Mouse (Mus musculus) CD4-positive, CD25-positive, alpha-beta regulatory T cell, adult 4 months (primary cell): Measurements from ENCODE around the gene Zbtb21. TPM values are rescaled to one million over a fixed set of nuclear protein-coding genes. Genes with fewer than 3 reads are reported as not detected.
A peak's percentile ranks its signal among the peaks of the same experiment; 100 is the strongest.
"Not testable (repeated sequence)": the region's sequence is repeated elsewhere in the genome, so short reads cannot be mapped to it uniquely, and the experiment has no call there.

ENCODE experiments used
- ATAC-seq: one replicate; pipeline ENCODE4 v1.8.0; 2017
- polyA plus RNA-seq, 2 experiments: library from polyadenylated mRNA; unstranded; fragments of 100-300 nt; shearing (Covaris generic); gene quantifications; one replicate each; pipeline ENCODE4 v1.2.1; 2017

The Zbtb21 gene
- polyA plus RNA-seq, 2 experiments from 2014 or later: 8.9 to 13.3 TPM

- not testable (repeated sequence) for ATAC-seq
These were observed 15.4 kb downstream of the Zbtb21 start for GRCm38 (mm10) chr16:97946993-97947392.

DNA sequence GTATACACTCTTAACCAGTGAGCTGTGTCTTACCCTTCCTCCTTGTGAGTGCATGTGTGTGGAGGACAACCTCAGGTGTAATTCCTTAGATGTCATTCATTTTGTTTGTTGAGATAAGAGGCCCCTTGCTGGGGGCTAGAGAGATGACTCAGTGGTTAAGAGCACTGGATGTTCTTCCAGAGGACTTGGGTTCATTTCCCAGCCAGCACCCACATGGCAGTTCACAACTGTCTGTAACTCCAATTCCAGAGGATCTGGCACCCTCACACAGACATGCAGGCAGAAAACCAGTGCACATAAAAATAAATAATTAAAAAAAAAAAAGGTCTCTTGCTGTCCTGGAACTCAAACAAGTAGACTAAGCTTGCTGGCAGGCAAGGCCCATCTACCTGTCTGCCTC is 20.6 kb downstream of the Zbtb21 start:
- ATAC-seq: no peak

- no peak for ATAC-seq
These were observed 21.9 kb downstream of the Zbtb21 start for GRCm38 (mm10) chr16:97940471-97940973.

- ATAC-seq: no peak
These were observed 26.6 kb downstream of the Zbtb21 start for GRCm38 (mm10) chr16:97935815-97936214.

DNA sequence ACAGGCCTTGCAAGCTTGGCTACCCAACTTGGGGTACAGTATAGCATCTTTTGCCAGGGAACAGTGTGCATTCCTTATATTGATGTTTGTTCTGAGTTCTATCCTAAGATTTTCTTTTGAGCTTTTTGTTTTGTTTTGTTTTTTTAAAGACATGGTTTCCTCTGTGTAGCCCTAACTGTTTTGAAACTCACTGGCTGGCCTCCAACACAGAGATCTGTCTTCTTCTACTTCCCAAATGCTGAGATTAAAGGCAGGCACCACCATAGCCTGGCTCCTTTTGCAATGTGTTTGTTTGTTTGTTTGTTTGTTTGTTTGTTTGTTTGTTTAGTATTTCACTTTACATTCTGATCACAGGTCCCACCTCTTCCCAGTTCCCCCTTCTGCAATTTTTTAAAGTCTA is 32.2 kb downstream of the Zbtb21 start:
- no peak for ATAC-seq

- no peak for ATAC-seq
These were observed 32.9 kb downstream of the Zbtb21 start for GRCm38 (mm10) chr16:97929520-97929919.

GRCm38 (mm10) chr16:97927331-97927938 is 35.0 kb downstream of the Zbtb21 start:
- ATAC-seq: no peak

GRCm38 (mm10) chr16:97926381-97926780 is 36.0 kb downstream of the Zbtb21 start:
- no peak for ATAC-seq

GRCm38 (mm10) chr16:97925760-97926159 is 36.7 kb downstream of the Zbtb21 start:
- no peak for ATAC-seq

DNA sequence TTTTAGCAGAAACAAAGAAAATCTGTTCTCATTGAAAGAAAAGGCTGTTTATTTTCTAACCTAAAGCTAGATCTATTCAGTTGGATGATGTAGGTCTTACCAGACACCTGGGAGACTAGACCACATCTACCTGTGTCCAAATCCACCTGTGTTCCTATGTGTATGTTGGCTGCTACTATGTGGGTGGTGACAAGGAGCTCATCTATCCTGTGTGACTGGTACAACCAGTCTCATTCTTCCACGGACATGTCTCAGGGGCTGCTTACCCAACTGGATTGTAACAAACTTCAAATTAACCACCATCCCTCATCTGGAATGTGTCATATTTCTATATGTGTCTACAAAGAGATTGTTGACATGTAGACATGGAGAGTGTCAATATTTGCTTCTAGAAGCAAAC is 38.7 kb downstream of the Zbtb21 start:
- no peak for ATAC-seq

DNA sequence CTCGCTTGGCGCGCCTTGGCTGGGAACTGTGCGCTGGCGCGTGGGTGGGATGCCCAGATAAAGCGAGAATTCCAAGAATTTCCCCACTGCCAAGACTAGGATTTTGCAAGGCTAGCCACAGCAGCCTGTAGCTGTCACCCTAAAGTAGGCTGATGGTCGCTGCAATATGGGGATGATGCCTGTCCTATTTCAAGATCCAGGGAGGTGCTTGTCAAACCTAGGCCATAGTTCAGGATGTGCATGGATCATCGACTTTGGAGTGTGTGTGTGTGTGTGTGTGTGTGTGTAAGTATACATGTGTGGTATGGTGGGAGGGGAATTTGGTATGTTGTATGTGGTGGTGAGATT is 39.7 kb downstream of the Zbtb21 start:
- ATAC-seq: peak; percentile 18

DNA sequence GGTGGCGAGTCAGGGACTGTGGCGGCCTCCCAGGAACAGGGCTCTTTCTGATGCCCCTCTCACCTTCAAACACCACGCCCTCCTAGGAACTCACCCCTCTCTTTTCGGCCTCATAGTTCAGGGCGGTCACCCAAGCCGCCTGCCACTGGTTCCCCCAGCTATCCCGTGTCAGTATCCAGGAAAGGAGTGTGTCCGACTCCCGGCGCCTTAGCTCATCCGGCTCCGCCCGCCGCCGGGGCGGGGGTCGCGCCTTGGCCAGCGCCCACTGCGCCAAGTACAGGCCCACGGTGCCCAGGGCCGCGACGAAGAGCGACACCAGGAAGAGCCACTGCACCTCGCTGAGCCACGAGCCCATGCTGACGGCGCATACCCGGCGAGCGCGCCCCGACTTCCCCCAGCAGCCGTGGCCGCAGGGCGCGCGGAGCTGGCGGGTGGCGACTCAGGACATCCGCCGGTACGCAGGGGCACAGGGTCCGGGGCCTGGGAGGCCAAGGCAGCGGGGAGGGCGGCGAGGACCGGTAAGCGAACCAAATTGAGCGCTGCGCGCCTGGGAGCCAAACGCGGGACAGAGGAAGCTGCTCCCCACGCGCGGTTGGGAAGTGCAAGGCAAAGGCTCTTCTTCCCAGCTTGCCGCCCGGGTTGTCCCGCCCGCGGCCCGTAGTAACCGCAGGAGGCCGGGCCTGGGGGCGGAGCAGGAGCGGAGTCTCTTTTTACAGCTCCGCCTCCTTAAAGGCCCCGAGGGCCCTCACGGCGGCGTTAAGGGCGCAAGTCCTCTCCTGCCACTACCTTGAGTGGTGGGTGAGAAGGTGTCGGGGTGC is 40.3 kb downstream of the Zbtb21 start:
- ATAC-seq: peak; percentile 86

DNA sequence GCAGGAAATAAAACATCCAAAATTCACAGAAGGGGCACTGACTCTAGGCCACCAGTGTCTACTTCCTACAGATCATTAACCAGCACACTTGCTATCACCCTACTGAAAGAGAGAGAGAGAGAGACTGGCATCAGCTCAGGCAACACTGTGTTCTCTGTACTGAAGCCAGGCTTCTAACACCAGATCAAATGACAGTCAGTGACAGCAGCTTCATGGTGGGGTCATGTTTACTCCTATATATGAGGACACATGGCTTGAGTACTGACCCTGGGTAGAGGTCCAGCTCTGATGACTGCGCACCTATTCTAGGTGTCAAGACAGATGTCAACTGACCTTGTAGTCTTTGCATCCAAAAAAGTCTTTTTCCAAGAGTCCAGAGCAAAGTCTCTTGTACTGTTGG is 41.8 kb downstream of the Zbtb21 start:
- no peak for ATAC-seq

DNA sequence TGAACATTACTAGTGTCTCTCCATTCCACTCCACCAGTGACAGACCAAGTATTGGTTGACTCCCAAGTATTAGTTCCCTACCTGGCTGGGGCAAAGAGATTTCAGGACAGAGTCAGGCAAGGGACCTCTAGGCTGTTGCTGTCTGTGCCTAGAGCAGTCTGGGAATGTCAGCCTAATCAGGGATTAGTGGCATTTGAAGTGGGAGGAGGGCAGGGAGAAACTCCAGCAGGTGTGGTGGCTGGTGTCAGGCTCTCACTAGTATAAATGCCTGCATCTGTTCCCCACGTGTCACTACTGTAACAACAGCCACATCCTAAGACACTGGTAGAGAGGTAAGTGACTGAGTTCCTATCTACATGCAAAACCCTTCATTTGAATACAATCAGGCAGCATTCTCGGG is 42.6 kb downstream of the Zbtb21 start:
- ATAC-seq: no peak

DNA sequence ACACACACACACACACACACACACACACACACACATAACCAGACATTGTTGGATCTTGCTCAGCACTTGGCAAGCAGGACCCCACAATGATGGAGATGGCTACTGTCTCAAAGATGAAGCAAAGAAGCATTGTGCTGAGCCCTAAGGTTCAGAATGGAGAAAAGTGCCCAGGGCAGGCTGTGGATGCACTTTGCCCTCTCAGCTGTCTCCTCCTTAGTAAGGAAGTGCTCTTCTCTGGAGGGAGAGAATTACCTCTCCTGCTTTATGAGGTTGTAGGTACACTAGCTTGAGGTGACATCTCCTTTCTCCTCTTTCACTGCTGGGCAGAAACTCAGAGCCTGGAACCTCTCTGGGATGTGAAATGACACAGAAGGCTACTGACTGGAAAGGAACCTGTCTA is 49.5 kb downstream of the Zbtb21 start:
- ATAC-seq: no peak

DNA sequence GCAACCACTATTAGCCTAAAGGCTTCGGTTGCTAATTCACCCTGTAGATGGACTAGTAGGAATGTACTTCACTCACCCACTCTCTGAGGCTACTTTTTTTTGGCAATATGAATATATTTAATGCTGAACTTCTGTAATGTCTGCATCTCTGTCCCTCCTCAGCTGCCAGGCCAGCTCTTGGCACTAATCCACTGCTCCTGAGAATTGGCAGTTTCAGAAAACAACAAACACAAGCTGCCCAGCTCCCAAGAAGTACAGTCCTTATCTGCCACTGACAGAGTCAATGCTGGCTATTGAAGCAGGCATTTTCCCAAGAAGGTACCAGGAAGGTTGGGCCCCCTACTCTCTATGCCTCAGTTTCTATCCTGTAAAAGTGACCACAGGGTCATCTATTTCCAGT is 53.1 kb downstream of the Zbtb21 start:
- no peak for ATAC-seq

DNA sequence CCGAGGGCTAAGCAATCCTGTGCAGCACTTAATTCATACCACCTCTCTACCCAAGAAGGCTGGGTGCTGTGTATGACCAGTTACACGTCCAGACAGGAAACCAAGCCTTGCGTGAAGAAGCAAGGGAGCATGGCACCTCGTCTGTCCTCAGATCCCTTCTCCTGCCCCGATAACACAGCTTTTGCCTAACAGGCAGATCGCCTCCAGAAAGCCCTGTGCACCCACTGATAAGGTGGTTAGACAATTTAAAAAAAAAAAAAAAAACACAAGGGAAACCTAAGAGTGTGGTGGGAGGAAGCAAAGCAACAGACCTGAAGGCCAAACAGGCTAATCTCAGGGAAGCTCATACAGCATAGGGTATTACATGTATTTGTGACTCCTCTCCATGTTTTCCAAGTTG is 54.9 kb downstream of the Zbtb21 start:
- no peak for ATAC-seq

- no peak for ATAC-seq
These were observed 56.1 kb downstream of the Zbtb21 start for GRCm38 (mm10) chr16:97906337-97906736.

DNA sequence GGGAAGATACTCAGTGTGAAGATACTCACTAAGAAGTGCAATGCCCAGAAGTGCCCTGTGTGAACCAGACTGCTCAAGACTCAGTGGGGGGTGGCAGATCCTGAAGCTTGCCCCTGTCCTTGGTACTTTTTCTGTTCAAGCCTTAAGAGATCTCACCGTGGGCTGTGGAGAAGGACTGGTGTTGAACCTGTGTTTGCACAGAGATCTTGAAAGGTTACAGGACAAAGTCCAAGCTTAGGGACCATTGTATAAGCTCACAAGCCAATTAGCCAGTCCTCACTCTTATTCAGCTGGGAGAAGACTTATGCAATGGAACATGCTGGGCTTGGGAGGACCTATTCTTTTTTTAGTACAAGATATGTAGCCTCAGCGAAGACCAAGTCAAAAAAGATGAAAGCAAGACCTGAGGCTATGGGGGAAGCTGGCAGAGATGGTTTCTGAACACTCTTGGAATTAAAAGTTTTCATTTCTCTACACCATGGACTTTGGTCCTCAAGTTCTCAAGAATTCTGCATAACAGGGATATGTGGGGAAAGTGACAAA is 56.9 kb downstream of the Zbtb21 start:
- ATAC-seq: no peak

DNA sequence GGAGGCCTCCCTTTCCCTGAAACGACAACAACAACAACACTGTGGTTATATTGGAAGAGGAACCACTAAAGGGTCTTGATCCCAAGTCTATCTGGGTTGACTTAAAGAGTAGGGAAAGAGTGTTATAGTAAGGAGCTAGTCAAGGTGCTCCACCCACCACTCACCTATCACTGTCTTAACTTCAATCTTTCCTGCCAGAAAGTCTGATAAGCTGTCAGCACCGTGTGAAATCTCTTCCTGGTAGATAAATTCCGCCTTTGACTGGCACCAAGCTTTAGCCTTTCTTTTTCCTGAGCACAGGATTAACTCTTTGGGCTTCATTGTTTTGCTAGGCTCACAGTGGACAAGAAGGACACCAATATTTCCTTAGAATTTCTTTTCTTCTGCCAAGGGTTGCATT is 58.4 kb downstream of the Zbtb21 start:
- ATAC-seq: no peak

GRCm38 (mm10) chr16:97897346-97898024 is 64.9 kb downstream of the Zbtb21 start:
- no peak for ATAC-seq
